Mouse (Mus musculus) myocyte (in vitro differentiated cells): ENCODE measurements at regions not wholly inside any gene's neighbourhood (a gene's known extent, or its start where the extent isn't known, plus 50 kb on each side); places are given as distances from the start of the nearest gene placed in this dataset.

Experiments
- CEBPB ChIP-seq: IDR thresholded peaks from 2 replicates; pipeline ENCODE4 v1.6.1; 2011; ENCODE audit warnings: mild to moderate bottlenecking, moderate library complexity; ENCODE audit not compliant: poor library complexity, insufficient read depth, severe bottlenecking
- E2F4 ChIP-seq: IDR thresholded peaks from one replicate; pipeline ENCODE4 v1.6.1; 2011; ENCODE audit warnings: mild to moderate bottlenecking, control low read depth, moderate library complexity; ENCODE audit not compliant: insufficient read depth
- MAX ChIP-seq: IDR thresholded peaks from one replicate; pipeline ENCODE4 v1.6.1; 2011; ENCODE audit warnings: low read depth, mild to moderate bottlenecking, control low read depth
- MYOD1 ChIP-seq, 3 experiments: IDR thresholded peaks; one replicate each; pipeline ENCODE4 v1.6.1; 2011; ENCODE audit warnings: control low read depth in 2 of 3, low read depth in 2 of 3, mild to moderate bottlenecking in 2 of 3, moderate library complexity in 1 of 3; ENCODE audit not compliant: insufficient read length in 2 of 3, control insufficient read depth in 1 of 3
- MYOG ChIP-seq, 3 experiments: IDR thresholded peaks; one replicate each; pipeline ENCODE4 v1.6.1; 2011; ENCODE audit warnings: control low read depth in 2 of 3, low read depth in 2 of 3, mild to moderate bottlenecking in 2 of 3; ENCODE audit not compliant: insufficient read length in 2 of 3, control insufficient read depth in 1 of 3, insufficient read depth in 1 of 3
- POLR2A ChIP-seq: IDR thresholded peaks from one replicate; pipeline ENCODE4 v1.6.1; 2011; ENCODE audit warnings: low read depth, mild to moderate bottlenecking, control low read depth, moderate library complexity; ENCODE audit not compliant: insufficient read length
- POLR2AphosphoS2 ChIP-seq: IDR thresholded peaks from one replicate; pipeline ENCODE4 v1.6.1; 2011; ENCODE audit warnings: low read depth, control low read depth; ENCODE audit not compliant: insufficient read length
- REST ChIP-seq: IDR thresholded peaks from one replicate; pipeline ENCODE4 v1.6.1; 2011; ENCODE audit warnings: mild to moderate bottlenecking, control low read depth, moderate library complexity; ENCODE audit not compliant: insufficient read depth, insufficient read length
- SRF ChIP-seq: IDR thresholded peaks from one replicate; pipeline ENCODE4 v1.6.1; 2011; ENCODE audit warnings: low read depth; ENCODE audit not compliant: control insufficient read depth, insufficient read length
- TCF12 ChIP-seq: IDR thresholded peaks from one replicate; pipeline ENCODE4 v1.6.1; 2011; ENCODE audit warnings: mild to moderate bottlenecking, control low read depth; ENCODE audit not compliant: poor library complexity, insufficient read depth, severe bottlenecking
- USF1 ChIP-seq: IDR thresholded peaks from one replicate; pipeline ENCODE4 v1.6.1; 2011; ENCODE audit warnings: low read depth, mild to moderate bottlenecking, control low read depth, moderate library complexity

DNA sequence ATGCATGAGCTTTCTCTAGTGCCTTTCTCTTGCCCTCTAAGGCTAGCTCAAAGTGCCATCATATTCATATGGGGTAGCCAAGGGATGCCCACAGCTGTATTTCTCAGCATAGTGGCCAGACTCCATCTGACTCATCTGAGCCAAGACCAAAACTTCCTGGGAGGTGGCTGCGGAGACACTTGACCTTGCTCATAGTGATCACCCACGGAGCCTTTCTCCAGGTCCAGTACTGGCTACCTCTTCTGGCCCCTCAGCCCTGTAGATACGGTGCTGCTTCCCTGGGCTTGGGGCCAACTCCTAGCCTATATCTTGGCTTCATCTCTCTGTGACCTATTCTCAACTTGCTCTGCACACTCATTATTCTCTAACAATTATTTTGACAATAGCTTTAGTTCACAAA, 122.6 kb upstream of the Ncam1 start:
- TF ChIP-seq POLR2A (no peak), E2F4 (no peak), CEBPB (no peak), USF1 (no peak), MYOD1 (IDR thresholded peaks at IDR 0.05; ENCODE audit: control insufficient read depth in 1 of 3, insufficient read length in 2 of 3, low read depth in 2 of 3) (no peak), POLR2AphosphoS2 (no peak), REST (no peak), MYOG (IDR thresholded peaks at IDR 0.05; ENCODE audit: control insufficient read depth in 1 of 3, insufficient read depth in 1 of 3, insufficient read length in 2 of 3, low read depth in 2 of 3) (no peak), MAX (no peak), SRF (no peak), TCF12 (no peak)
